Mouse (Mus musculus): Measurements from ENCODE around the gene Ppp2r5b. TPM values are rescaled to one million over a fixed set of nuclear protein-coding genes. Genes with fewer than 3 reads are reported as not detected.

Ppp2r5b gene
- polyA plus RNA-seq, 1 experiment from 2014 or later = 27.9 TPM

DNA sequence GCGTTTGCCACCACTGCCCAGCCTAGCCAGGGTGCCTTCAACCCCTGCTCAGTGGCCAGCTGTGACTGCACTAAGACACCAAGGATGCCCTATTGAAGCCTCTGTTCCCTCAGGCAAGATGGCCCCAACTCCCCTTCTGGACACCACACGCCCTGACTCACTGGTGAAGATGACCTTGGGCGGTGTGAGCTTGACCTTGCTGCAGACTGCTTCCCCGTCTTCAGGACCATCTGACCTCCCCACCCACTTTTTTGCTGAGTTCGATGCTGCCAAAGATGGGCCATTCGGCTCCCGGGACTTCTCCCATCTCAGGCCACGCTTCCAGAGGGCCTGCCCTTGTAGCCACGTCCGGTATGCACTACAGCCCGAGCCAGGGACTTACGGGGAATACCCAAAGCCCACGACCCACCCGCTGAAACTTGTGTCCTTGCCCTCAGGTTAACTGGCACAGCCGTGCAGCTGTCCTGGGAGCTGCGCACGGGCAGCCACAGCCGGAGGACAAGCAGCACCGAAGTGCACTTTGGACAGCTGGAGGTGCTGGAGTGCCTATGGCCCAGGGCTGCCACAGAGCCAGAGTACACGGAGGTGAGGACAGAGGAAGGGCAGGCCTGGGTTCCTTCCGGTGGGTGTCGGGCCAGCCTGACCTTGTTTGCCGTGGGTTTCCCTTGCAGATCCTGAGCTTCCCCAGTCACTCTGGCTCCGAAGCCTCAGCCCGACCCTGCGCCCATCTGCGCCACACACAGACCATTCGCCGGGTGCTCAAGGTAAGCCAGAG is 12.0 kb upstream of the Ppp2r5b start:
- H3K27me3 ChIP-seq = no peaks in the 10 kb centered on the region
- no peak overlapping the region for H3K27ac ChIP-seq
- no peaks in the 10 kb centered on the region for H3K9me3 ChIP-seq
- 92% methylated on average over 29 of the region's 29 CpGs for whole genome bisulfite sequencing
- H3K36me3 ChIP-seq = peaks cover 82% of the 10 kb centered on the region
- H3K4me2 ChIP-seq = no peak overlapping the region
- no peak overlapping the region for H3K4me3 ChIP-seq
- no peak overlapping the region for H3K9ac ChIP-seq
- no peak for ATAC-seq (ENCODE audit: insufficient number of reproducible peaks, insufficient read depth, low FRiP score, low TSS enrichment, low read depth)
- H3K4me1 ChIP-seq = peaks cover 6% of the 10 kb centered on the region

DNA sequence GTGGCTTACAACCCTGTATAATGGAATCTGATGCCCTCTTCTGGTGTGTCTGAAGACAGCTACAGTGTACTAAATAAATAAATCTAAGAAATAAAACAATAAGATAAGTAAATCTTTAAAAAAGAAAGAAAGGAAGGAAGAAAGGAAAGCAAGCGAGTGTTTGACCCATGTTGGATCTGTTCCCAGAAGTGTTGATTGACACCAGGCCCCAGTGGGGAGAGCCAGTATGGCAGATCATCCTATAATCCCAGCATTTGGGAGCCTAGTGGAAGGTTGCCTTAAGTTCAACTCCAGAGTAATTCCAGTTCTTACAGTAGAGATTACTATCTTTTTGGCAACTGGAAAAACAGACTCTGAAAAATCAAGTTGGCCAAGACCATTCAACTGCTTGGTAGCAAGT is 10.1 kb upstream of the Ppp2r5b start:
- Histone ChIP-seq H3K4me1 (peaks cover 13% of the 10 kb centered on the region), H3K4me3 (no peak overlapping the region), H3K27ac (no peak overlapping the region), H3K27me3 (no peaks in the 10 kb centered on the region), H3K4me2 (no peak overlapping the region), H3K36me3 (peaks cover 63% of the 10 kb centered on the region), H3K9ac (no peak overlapping the region), H3K9me3 (no peaks in the 10 kb centered on the region)
- 53% methylated on average over 1 of the region's 1 CpGs for WGBS
- ATAC-seq (ENCODE audit: insufficient number of reproducible peaks, insufficient read depth, low FRiP score, low TSS enrichment, low read depth) = no peak

DNA sequence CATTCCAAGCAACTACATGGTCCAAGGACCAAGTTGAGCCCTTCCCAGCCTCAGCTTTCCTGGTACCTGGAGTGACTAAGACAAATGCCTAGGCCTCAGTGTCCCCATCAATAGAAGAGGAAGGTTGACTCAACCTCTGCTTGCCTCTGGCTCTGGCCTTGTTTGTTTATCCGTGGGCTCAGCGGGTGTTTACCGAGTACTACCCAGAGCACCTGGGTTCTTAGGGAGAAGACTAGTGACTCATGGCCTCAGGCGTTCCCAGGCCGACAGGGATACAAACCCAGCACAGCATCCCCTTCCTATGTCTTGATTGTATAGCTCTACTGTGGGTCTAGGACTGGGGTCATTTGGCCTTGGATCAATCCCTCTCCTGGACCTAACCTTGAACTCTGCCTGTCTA is 7.6 kb upstream of the Ppp2r5b start:
- Histone ChIP-seq H3K9ac (peak overlapping the region; percentile 41; the same call in 1 of the 2 replicates), H3K36me3 (peaks cover 44% of the 10 kb centered on the region), H3K27ac (no peak overlapping the region), H3K9me3 (no peaks in the 10 kb centered on the region), H3K27me3 (no peaks in the 10 kb centered on the region), H3K4me2 (0 out of 2 replicates have a peak overlapping the region, but pooled peaks have one; percentile 95), H3K4me1 (peaks cover 13% of the 10 kb centered on the region), H3K4me3 (0 out of 2 replicates have a peak overlapping the region, but pooled peaks have one; percentile 1)
- ATAC-seq (ENCODE audit: insufficient number of reproducible peaks, insufficient read depth, low FRiP score, low TSS enrichment, low read depth) = no peak
- WGBS = 78% methylated on average over 5 of the region's 5 CpGs

GRCm38 (mm10) chr19:6242281-6242680 is 6.6 kb upstream of the Ppp2r5b start:
- 3% methylated on average over 4 of the region's 4 CpGs for WGBS
- Histone ChIP-seq H3K9ac (peak overlapping the region; percentile 95), H3K27me3 (no peaks in the 10 kb centered on the region), H3K9me3 (no peaks in the 10 kb centered on the region), H3K4me2 (peak overlapping the region; percentile 95), H3K4me3 (peak overlapping the region; percentile 89), H3K27ac (no peak overlapping the region), H3K36me3 (peaks cover 35% of the 10 kb centered on the region), H3K4me1 (peaks cover 13% of the 10 kb centered on the region)
- no peak for ATAC-seq (ENCODE audit: insufficient number of reproducible peaks, insufficient read depth, low FRiP score, low TSS enrichment, low read depth)

DNA sequence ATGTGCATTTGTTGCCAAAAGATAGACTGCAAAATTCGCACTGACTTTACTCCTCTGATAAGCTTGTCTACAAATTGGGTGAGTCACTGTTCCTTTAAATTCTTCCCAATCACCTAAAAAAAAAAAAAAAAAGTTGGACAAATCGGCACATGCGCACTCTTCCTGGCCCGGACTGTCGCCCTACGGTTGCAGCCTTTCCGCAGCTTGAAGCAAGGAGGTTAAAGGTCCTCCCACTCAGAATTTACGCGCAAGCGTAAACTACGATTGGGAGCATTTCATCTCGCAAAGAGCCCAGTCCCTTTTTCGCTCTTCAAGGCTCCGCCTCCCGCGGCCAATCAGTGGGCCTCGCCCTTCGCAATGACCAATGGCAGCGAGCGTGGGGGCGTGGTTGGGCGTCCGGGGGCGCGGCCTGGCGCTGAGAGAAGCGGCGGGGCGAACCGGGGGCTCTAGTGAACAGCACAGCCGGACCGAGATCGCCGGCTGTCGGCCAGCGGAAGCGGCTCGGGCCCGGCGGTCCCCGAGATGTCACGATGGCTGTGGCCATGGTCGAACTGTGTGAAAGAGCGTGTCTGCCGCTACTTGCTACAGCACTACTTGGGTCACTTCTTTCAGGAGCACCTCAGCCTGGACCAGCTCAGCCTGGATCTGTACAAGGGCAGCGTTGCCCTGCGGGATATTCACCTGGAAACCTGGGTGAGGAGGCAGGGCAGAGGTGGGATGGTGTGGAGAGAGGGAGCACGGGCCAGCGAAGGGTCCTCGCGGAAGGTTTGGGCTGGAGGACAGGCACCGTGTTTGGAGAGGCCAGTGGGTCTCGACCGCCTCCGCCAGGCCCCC is 5.8 kb upstream of the Ppp2r5b start, which contains the start of gene Atg2a:
Gene Atg2a (plus strand): TSS at position 395 of the 834 bp plus-strand sequence.
- Histone ChIP-seq H3K9ac (peak within 1 kb of the TSS; percentile 95), H3K36me3 (peaks cover 27% of the 10 kb centered on the region), H3K27ac (peak within 1 kb of the TSS; percentile 73; the same call in 1 of the 2 replicates), H3K4me2 (peak within 1 kb of the TSS; percentile 95), H3K9me3 (no peaks in the 10 kb centered on the region), H3K4me1 (peaks cover 14% of the 10 kb centered on the region), H3K4me3 (peak within 1 kb of the TSS; percentile 89), H3K27me3 (no peaks in the 10 kb centered on the region)
- peak; percentile 86 for ATAC-seq (ENCODE audit: insufficient number of reproducible peaks, insufficient read depth, low FRiP score, low TSS enrichment, low read depth)
- under 1% methylated on average over 55 of the region's 55 CpGs for WGBS

DNA sequence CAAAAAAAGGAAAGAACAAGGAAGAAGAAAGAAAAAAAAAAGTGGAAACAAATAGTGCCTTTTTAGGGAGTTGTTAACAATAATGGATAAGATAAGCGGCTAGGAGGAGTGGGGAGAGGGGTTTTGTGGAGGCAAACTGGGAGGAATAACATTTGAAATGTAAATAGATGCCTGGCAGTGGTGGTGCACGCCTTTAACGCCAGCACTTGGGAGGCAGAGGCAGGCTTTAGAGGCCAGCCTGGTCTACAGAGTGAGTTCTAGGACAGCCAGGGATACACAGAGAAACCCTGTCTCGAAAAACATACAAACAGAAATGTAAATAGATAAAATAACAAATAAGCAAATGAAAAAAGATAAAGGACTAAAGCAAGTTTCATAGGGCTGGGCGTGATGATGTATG is 5.1 kb upstream of the Ppp2r5b start:
- Histone ChIP-seq H3K27ac (no peak overlapping the region), H3K4me3 (peak overlapping the region; percentile 89)

DNA sequence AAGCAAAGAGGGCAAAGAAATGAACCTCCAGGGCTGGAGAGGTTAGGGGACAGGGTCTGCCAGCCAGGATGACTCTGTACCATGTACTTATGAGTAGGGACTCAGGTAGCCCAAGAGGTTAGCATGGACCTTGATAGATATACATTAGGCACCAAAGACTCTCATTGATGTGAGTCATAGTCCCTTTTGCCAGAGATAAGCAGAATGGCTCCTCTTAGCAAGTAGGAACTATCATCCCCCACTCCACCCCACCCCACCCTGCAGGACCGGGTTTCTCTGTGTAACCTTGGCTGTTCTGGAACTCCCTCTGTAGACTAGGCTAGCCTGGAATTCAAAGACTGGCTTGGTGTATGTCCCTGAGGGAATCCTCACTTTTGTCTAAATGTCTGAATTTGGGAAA is 4.5 kb upstream of the Ppp2r5b start:
- Histone ChIP-seq H3K4me1 (peaks cover 18% of the 10 kb centered on the region), H3K36me3 (peaks cover 13% of the 10 kb centered on the region), H3K27me3 (no peaks in the 10 kb centered on the region), H3K27ac (no peak overlapping the region), H3K4me3 (no peak overlapping the region), H3K9me3 (no peaks in the 10 kb centered on the region), H3K9ac (peak overlapping the region; percentile 21; the same call in 1 of the 2 replicates), H3K4me2 (no peak overlapping the region)
- WGBS = 62% methylated on average over 1 of the region's 1 CpGs
- ATAC-seq (ENCODE audit: insufficient number of reproducible peaks, insufficient read depth, low FRiP score, low TSS enrichment, low read depth) = no peak

More for the DNA sequence above, 5.1 kb upstream of the Ppp2r5b start:
- H3K4me1 ChIP-seq = peaks cover 17% of the 10 kb centered on the region
- H3K9ac ChIP-seq = 0 out of 2 replicates have a peak overlapping the region, but pooled peaks have one; percentile 44
- no peak for ATAC-seq (ENCODE audit: insufficient number of reproducible peaks, insufficient read depth, low FRiP score, low TSS enrichment, low read depth)
- WGBS = 39% methylated on average over 5 of the region's 5 CpGs
- H3K4me2 ChIP-seq = peak overlapping the region; percentile 95
- peaks cover 19% of the 10 kb centered on the region for H3K36me3 ChIP-seq
- no peaks in the 10 kb centered on the region for H3K27me3 ChIP-seq
- no peaks in the 10 kb centered on the region for H3K9me3 ChIP-seq

DNA sequence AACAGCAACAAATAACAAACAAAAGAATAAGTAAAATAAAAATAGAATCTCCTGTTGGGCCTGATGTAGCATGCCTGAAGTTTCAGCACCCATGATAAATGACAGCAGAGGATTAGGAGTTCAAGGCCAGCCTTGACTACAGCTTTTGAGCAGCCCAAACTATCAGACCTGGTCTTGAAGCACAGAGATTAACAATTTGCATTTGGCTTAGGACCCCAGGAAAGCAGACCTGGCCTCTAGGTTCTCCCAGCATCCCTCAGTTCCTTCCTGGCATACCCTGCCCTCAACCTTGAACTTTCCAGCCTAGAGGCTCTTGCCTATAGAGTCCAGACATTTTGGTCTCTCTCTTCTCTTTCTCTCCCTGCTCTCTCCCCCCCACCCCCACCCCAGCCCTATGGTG is 3.1 kb upstream of the Ppp2r5b start:
- H3K36me3 ChIP-seq = no peaks in the 10 kb centered on the region
- ATAC-seq (ENCODE audit: insufficient number of reproducible peaks, insufficient read depth, low FRiP score, low TSS enrichment, low read depth) = no peak
- H3K9ac ChIP-seq = no peak overlapping the region
- no peak overlapping the region for H3K4me2 ChIP-seq
- no peaks in the 10 kb centered on the region for H3K9me3 ChIP-seq
- no peak overlapping the region for H3K4me3 ChIP-seq
- peaks cover 32% of the 10 kb centered on the region for H3K4me1 ChIP-seq
- no peaks in the 10 kb centered on the region for H3K27me3 ChIP-seq
- H3K27ac ChIP-seq = no peak overlapping the region

DNA sequence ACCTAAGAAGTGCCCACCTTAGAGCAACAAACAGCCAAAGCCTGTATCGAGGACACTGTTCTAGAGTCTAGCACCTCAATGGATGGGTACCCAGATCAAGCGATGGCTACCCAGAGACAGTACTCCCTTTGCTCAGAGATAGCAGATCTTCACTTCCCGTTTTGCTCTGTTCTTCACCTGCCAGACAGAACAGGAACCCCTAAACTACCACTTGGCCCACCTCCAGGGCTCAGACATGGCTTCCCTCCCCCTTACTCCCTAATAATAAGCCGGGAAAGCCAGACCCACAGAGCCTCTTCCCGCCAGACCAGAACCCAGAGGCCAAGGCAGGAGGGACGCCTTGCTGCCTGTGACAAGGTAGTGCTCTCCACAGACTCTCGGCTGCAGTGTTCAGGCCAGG is 1.2 kb upstream of the Ppp2r5b start:
- Histone ChIP-seq H3K4me2 (no peak overlapping the region), H3K36me3 (peaks cover 18% of the 10 kb centered on the region), H3K4me3 (no peak overlapping the region), H3K9me3 (no peaks in the 10 kb centered on the region), H3K9ac (no peak overlapping the region), H3K27ac (no peak overlapping the region), H3K27me3 (no peaks in the 10 kb centered on the region), H3K4me1 (peaks cover 19% of the 10 kb centered on the region)
- WGBS = 74% methylated on average over 7 of the region's 7 CpGs
- ATAC-seq (ENCODE audit: insufficient number of reproducible peaks, insufficient read depth, low FRiP score, low TSS enrichment, low read depth) = no peak

GRCm38 (mm10) chr19:6236053-6236441 is 375 bp upstream of the Ppp2r5b start:
- H3K4me2 ChIP-seq = peak overlapping the region; percentile 78
- no peaks in the 10 kb centered on the region for H3K9me3 ChIP-seq
- H3K36me3 ChIP-seq = peaks cover 26% of the 10 kb centered on the region
- peak overlapping the region; percentile 96 for H3K27ac ChIP-seq
- peak; percentile 82 for ATAC-seq (ENCODE audit: insufficient number of reproducible peaks, insufficient read depth, low FRiP score, low TSS enrichment, low read depth)
- peak overlapping the region; percentile 79 for H3K9ac ChIP-seq
- peaks cover 19% of the 10 kb centered on the region for H3K4me1 ChIP-seq
- H3K27me3 ChIP-seq = no peaks in the 10 kb centered on the region
- H3K4me3 ChIP-seq = peak overlapping the region; percentile 85
- 0% methylated on average over 9 of the region's 9 CpGs for WGBS

DNA sequence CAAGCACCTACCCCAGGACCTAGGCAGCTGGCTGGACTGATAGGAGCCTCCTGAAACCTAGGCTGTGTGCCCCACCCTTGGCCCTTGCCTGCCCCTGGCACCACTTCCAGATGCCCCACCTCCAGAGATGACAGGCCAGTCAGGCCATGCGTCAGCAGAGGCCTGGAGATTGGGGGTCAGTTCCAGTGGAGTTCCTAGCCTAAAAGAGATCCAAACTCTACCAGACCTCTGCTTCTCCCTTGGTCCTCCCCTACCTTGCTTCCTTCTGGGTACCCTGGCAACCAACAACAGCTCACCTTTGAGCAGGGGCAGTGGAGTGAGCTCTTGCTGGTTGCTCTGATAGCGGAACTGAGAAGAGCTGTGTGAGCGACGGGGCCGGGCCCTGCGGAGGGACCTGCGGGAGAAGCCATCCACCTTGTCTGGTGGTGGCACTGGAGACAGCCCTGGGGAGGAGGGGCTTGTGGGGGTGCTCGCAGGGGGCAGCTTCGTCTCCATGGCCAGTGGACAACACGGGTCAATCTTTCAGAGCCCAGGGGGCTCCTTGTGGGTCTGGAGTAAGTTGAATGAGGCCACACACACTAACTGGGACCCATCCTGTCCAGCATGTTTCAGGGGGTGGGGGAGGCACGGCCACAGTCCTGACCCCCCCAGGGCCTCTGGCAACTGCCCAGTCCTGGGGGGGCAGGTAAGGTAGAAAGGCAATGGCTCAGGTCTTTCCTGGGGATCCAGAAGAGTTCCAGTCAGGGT is 1.2 kb downstream of the Ppp2r5b start:
- peak overlapping the region; percentile 79 for H3K9ac ChIP-seq
- no peaks in the 10 kb centered on the region for H3K9me3 ChIP-seq
- peaks cover 19% of the 10 kb centered on the region for H3K4me1 ChIP-seq
- H3K4me3 ChIP-seq = peak overlapping the region; percentile 85
- no peaks in the 10 kb centered on the region for H3K27me3 ChIP-seq
- no peak for ATAC-seq (ENCODE audit: insufficient number of reproducible peaks, insufficient read depth, low FRiP score, low TSS enrichment, low read depth)
- no peak overlapping the region for H3K27ac ChIP-seq
- 67% methylated on average over 11 of the region's 11 CpGs for WGBS
- peak overlapping the region; percentile 78 for H3K4me2 ChIP-seq
- H3K36me3 ChIP-seq = peaks cover 41% of the 10 kb centered on the region

Measured in embryonic facial prominence, embryonic 13.5 days (tissue).